Mouse (Mus musculus) ovary, adult 18-20 months (tissue): ENCODE results near the gene Ncapd3.

Source experiments
- DNase-seq: peaks from one replicate; pipeline ENCODE4 v3.0.0; 2022; ENCODE audit warnings: low spot score, mixed read lengths

Gene Ncapd3

GRCm38 (mm10) chr9:27029828-27030762, at the start of gene Ncapd3, which contains the start of gene Vps26b:
Gene Ncapd3 (plus strand): TSS chr9:27030175.
Gene Vps26b (minus strand): TSS chr9:27030065.
- DNase-seq = peak; percentile 93

- no peak for DNase-seq
Measured at GRCm38 (mm10) chr9:26985090-26985613, 44.8 kb upstream of the Ncapd3 start.

- DNase-seq = no peak
Measured at GRCm38 (mm10) chr9:26985668-26986277, 44.2 kb upstream of the Ncapd3 start.

GRCm38 (mm10) chr9:26990181-26990580, 39.8 kb upstream of the Ncapd3 start:
- no peak for DNase-seq

- DNase-seq = no peak
Measured at GRCm38 (mm10) chr9:26993118-26993517, 36.9 kb upstream of the Ncapd3 start.

GRCm38 (mm10) chr9:26993900-26994299, 36.1 kb upstream of the Ncapd3 start:
- DNase-seq = no peak

- DNase-seq = no peak
Measured at GRCm38 (mm10) chr9:26997062-26997461, 32.9 kb upstream of the Ncapd3 start.

GRCm38 (mm10) chr9:26997501-26997900, 32.5 kb upstream of the Ncapd3 start:
- no peak for DNase-seq

- no peak for DNase-seq
Measured at GRCm38 (mm10) chr9:26998669-26999460, 31.1 kb upstream of the Ncapd3 start.

- peak; percentile 95 for DNase-seq
Measured at GRCm38 (mm10) chr9:26999461-27000395, 30.2 kb upstream of the Ncapd3 start, which contains the start of the genes Acad8 and Thyn1. Gene Acad8 (minus strand): TSS chr9:26999566. Gene Thyn1 (plus strand): TSS chr9:26999710.

- DNase-seq = no peak
Measured at GRCm38 (mm10) chr9:27005231-27005630, 24.7 kb upstream of the Ncapd3 start.

- no peak for DNase-seq
Measured at GRCm38 (mm10) chr9:27005933-27006332, 24.0 kb upstream of the Ncapd3 start.

GRCm38 (mm10) chr9:27006866-27007265, 23.1 kb upstream of the Ncapd3 start:
- no peak for DNase-seq

- DNase-seq = no peak
Measured at GRCm38 (mm10) chr9:27009231-27009630, 20.7 kb upstream of the Ncapd3 start.

GRCm38 (mm10) chr9:27011572-27011971, 18.4 kb upstream of the Ncapd3 start:
- no peak for DNase-seq

GRCm38 (mm10) chr9:27018961-27019360, 11.0 kb upstream of the Ncapd3 start:
- no peak for DNase-seq

GRCm38 (mm10) chr9:27023681-27024080, 6.3 kb upstream of the Ncapd3 start:
- no peak for DNase-seq

GRCm38 (mm10) chr9:27026708-27027107, 3.3 kb upstream of the Ncapd3 start:
- DNase-seq = no peak

GRCm38 (mm10) chr9:27029022-27029827, 750 bp upstream of the Ncapd3 start:
- peak; percentile 20 for DNase-seq

- no peak for DNase-seq
Measured at GRCm38 (mm10) chr9:27030763-27031100, 757 bp downstream of the Ncapd3 start.
